Mouse (Mus musculus) gastrocnemius, adult 8-10 months (tissue): ENCODE results near the gene Gm11555. TPM values are rescaled to one million over a fixed set of nuclear protein-coding genes. Genes with fewer than 3 reads are reported as not detected.
"Not testable (repeated sequence)": the region's sequence is repeated elsewhere in the genome, so short reads cannot be mapped to it uniquely, and the experiment has no call there.

Experiments used
- DNase-seq, 2 experiments: peaks; one replicate each; pipeline ENCODE4 v3.0.0; 2022; ENCODE audit warnings: low spot score in 2 of 2
- total RNA-seq, 4 experiments: library from RNA; stranded (reverse); gene quantifications; 2 replicates each; pipeline ENCODE4 v1.2.4; 2022

Gm11555 gene
- total RNA-seq = not detected

DNA sequence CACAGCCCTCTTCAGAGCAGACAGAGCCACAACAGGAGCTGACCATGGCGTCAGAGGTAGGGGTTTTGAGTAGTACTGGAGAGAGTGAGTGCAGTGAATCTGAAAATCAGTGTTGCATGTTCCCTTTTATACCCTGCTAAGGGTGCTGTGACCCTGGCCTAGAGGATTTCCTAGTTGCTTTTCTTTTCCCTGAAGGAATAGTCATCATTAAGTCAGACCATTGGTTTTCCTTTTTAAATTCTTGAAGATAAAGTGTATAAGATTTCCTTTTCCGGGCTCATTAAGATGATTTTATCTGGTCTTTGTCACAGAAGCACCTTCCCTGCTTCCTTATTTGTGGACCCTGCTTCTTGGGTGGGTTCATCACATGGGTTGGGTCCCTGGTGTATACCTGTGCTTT lies at the start of gene Gm11555:
TSS of gene Gm11555 (minus strand) at position 101 of the 400 bp plus-strand sequence.
- DNase-seq = no peak

DNA sequence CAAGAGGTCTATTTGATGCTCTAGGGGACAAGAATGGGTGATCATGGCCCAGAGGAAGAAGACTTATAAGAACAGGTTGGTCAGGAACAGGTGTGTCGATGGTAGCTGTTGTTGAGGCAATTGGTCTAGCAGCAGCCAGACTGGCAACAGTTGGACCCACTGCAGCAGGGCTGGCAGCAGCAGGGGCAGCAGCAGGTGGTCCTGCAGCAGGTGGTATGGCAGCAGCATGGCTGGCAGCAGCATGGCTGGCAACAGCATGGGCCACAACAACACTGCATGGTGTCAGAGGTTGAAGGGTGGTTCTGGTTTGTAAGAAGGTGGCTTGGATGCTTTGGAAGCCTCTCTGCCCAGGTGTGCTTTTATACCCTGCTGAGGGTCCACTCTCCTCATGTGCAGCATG lies 40.4 kb upstream of the Gm11555 start, which contains the start of gene Gm14190:
TSS of gene Gm14190 (minus strand) at position 278 of the 400 bp plus-strand sequence.
- DNase-seq = no peak

- not testable (repeated sequence) for DNase-seq
Measured at GRCm38 (mm10) chr11:99685235-99685634, 35.2 kb upstream of the Gm11555 start.

DNA sequence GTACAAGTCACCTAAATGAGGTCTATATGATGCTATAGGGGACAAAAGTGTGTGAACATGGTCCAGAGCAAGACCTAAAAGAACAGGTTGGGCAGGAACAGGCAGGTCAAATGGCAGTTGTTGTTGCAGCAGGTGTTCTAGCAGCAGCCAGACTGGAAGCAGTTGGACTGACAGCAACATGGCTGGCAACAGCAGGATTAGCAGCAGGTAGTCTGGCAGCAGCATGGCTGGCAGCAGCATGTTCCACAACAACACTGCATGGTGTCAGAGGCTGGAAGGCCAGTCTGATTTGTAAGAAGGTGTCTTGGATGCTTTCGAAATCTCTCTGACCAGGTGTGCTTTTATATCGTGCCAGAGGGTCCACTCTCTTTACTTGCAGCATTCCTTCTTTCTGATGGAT lies 33.4 kb upstream of the Gm11555 start:
- DNase-seq = no peak

DNA sequence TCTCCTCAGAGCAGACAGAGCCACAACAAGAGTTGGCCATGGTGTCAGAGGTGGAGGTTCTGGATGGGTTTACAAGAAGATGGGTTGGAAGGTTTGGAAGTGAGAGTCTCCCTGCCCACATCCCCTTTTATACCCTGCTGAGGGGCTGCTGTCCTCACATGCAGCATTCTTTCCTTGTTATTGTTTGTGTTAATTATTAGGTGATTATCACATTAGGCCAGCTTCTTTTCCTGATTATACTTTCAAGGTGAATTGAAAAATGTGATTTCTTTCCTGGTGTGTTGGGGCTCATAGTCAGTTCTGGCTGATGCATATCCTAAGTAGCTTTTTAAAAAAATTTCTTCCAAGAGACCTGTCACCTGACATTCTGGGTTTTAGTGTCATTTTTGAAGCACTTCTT lies 15.8 kb upstream of the Gm11555 start, which contains the start of gene Krtap4-6:
TSS of gene Krtap4-6 (minus strand) at position 101 of the 400 bp plus-strand sequence.
- no peak for DNase-seq

- DNase-seq = no peak
Measured at GRCm38 (mm10) chr11:99662802-99663201, 12.8 kb upstream of the Gm11555 start.

GRCm38 (mm10) chr11:99659256-99659655 lies 9.2 kb upstream of the Gm11555 start:
- DNase-seq = no peak

GRCm38 (mm10) chr11:99658467-99659010 lies 8.5 kb upstream of the Gm11555 start, which contains the start of gene Gm11563:
TSS of gene Gm11563 (minus strand) at chr11:99658960.
- DNase-seq = not testable (repeated sequence)

DNA sequence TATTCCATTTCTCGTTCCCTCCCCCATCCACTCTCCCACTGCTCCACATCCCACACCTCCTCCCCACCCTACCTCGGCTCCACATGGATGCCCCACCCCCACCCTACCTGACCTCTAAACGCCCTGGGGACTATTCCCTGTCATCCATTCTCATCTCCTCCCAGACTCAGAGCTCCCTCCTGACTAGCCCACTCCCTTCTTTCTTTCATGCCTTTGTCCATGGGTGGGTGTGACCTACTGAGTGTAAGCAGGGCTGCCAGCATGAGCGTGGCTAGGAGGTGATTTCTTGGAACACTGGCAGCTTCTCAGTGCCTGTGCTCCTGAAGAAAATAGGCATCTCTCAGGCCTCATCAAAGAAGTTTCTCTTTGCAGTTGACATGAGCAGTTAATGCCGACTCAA lies 7.0 kb upstream of the Gm11555 start:
- DNase-seq = no peak

DNA sequence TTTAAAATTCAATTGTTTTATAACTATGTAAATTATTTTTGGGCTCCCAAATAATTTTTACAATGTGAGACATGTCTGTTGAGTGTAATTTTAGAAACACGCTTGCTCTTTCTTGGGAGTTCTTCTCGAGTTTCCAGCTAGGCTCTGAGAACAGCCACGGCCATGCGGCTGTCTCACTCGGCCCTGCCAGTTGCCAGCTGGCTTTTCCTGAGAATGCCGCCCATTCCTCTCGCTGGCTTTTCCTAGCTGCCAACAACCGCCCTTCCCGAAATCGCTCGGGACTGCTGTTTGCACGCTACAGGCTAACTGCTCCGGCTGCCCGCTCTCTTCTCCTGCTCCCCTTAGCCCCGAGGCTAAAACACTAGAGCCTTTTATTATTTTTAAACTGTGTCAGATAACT lies 3.6 kb downstream of the Gm11555 start:
- no peak for DNase-seq

GRCm38 (mm10) chr11:99644351-99644750 lies 5.7 kb downstream of the Gm11555 start:
- no peak for DNase-seq

DNA sequence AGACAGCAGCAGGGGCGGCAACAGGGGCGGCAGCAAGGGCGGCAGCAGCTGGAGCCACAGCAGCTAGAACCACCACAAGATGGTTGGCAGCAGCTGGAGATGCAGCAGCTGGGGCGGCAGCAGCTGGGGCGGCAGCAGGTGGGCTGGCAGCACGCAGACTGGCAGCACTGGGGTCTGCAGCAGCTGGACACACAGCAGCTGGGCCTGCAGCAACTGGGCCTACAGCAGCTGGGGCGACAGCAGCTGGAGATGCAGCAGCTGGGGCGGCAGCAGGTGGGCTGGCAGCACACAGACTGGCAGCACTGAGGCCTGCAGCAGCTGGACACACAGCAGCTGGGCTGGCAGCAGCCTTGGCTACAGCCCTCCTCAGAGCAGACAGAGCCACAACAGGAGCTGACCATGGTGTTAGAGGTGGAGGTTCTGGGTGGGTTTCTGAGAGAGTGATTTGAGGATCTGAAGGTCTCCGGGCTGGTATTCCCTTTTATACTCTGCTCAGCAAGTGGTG lies 6.3 kb downstream of the Gm11555 start, which contains the start of gene Krtap4-7:
TSS of gene Krtap4-7 (minus strand) at position 455 of the 505 bp plus-strand sequence.
- DNase-seq = not testable (repeated sequence)

GRCm38 (mm10) chr11:99640926-99641325 lies 9.1 kb downstream of the Gm11555 start:
- DNase-seq = no peak

GRCm38 (mm10) chr11:99637086-99637485 lies 12.9 kb downstream of the Gm11555 start:
- no peak for DNase-seq

DNA sequence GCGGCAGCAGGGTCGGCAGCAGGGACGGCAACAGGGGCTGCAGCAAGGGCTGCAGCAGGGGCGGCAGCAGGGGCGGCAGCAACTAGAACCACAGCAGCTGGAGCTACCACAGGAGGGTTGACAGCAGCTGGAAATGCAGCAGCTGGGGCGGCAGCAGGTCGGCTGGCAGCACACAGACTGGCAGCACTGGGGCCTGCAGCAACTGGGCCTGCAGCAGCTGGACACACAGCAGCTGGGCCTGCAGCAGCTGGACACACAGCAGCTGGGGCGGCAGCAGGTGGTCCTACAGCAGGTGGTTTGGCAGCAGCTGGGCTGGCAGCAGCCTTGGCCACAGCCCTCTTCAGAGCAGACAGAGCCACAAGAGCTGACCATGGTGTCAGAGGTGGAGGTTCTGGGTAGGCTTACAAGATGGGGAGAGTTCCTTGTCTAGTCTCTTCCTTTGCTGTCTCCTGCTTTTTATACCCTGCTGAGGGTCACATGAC lies 15.3 kb downstream of the Gm11555 start, which contains the start of gene Krtap4-2:
TSS of gene Krtap4-2 (minus strand) at position 432 of the 482 bp plus-strand sequence.
- DNase-seq = no peak

- DNase-seq = no peak
Measured at GRCm38 (mm10) chr11:99633293-99633692, 16.7 kb downstream of the Gm11555 start.

DNA sequence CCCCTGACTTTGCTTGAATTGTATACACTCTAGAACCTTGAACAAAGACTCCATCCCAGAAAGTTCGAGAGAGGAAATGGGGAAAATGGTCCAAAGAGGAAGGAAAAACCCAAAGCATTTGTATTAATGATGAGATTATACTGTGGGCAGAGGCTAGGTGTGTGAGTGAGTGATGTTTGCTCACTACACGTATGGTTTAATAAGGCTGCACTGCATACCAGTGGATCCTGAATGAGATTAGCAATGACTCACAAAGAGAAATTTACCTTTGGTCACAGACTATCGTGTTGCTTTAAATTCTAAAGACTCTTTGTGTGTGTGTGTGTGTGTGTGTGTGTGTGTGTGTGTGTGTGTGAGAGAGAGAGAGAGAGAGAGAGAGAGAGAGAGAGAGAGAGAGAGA lies 19.1 kb downstream of the Gm11555 start:
- DNase-seq = no peak

GRCm38 (mm10) chr11:99628138-99628537 lies 21.9 kb downstream of the Gm11555 start, which contains the start of gene Krtap4-1:
TSS of gene Krtap4-1 (minus strand) at chr11:99628238.
- DNase-seq = no peak

DNA sequence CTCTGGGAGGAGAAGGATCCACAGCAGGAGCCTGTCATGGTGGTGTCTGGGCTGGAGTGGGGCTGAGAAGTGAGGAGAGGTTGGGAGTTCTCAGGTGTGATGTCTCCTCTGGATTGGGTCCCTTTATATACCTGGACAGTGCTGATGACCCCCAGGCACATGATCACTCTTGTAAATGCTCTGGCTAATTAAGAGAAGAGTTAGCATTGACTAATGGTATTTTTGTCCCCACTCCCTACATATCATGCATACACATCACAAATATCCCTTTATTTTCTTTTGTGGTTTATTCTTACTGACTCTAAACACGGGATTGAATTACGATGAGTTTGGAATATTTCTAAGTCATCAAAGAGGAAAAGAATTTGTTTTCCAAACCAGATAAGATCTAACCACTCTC lies 29.7 kb downstream of the Gm11555 start, which contains the start of gene Gm11562:
TSS of gene Gm11562 (minus strand) at position 101 of the 400 bp plus-strand sequence.
- no peak for DNase-seq

DNA sequence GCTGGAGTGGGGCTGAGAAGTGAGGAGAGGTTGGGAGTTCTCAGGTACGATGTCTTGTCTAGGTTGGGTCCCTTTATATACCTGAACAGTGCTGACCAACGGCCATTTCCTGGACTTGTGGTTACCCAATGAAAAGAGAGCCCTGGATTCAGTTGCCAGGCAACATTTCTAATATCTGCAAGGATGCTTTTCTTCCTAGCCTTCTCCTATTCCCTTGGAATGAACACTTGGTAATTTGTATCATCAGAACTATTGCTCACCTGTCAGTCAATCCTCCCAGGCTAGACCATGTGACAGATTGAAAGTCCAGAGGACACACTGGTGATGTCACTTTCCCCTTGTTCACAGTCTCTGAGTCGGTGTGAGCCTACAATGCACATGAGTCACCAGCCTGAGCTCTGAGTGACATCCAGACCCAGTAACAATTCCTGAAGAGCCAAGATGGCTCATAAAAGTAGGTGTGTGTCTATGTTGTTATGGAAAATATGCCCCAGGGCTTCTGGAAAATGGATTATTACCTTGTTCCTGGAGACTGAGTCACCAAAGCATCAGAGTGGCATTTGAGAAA lies 35.2 kb downstream of the Gm11555 start, which contains the start of gene Krtap2-4:
TSS of gene Krtap2-4 (minus strand) at position 51 of the 568 bp plus-strand sequence.
- DNase-seq = no peak

DNA sequence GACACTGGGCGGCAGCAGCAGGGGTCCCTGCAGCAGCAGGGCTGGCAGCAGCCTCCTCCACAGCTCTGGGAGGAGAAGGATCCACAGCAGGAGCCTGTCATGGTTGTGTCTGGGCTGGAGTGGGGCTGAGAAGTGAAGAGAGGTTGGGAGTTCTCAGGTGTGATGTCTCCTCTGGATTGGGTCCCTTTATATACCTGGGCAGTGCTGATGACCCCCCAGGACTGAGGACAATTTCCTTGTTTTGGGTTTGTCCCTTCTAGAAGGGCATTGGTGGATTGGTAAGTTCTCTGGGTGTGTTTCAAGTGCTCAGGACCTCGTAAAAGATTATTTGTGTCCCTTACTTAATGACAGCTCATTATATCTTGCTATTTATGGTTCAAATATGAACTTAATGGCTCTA lies 39.9 kb downstream of the Gm11555 start, which contains the start of gene Gm11937:
TSS of gene Gm11937 (minus strand) at position 101 of the 400 bp plus-strand sequence.
- DNase-seq = not testable (repeated sequence)

DNA sequence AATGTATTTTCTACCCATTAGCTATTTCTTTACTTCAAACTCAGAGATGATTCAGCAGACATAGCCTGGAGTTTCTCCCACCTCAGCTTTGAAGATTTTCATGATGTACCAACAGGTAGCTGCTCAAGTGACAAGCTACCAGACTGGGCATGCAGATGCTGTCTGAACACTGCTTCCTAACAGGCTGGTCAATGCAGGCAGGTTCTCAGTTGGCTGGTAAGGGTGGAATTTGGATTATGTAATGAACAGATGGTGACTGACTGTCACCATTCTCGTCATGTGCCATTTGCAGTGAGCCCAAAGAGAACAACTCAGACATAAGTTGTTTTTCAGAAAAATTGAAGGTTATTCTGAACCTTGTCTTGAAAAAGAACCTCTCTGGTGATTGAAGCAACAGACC lies 40.9 kb downstream of the Gm11555 start:
- no peak for DNase-seq
